Mouse (Mus musculus) kidney, postnatal 36 days (tissue): Measurements from ENCODE around the gene Stip1.
"Not testable (repeated sequence)": the region's sequence is repeated elsewhere in the genome, so short reads cannot be mapped to it uniquely, and the experiment has no call there.

Experiments used
- DNase-seq, 2 experiments: peaks; one replicate each; pipeline ENCODE4 v3.0.0; 2021 to 2022; ENCODE audit warnings: mixed read lengths in 2 of 2

Stip1 gene

GRCm38 (mm10) chr19:7013984-7014383, 25.8 kb downstream of the Stip1 start:
- DNase-seq: peak; percentile 16 to 24

- peak; percentile 20 to 35 for DNase-seq
These were observed 27.3 kb downstream of the Stip1 start for GRCm38 (mm10) chr19:7012426-7012825.

- no peak for DNase-seq
These were observed 32.7 kb downstream of the Stip1 start for GRCm38 (mm10) chr19:7006892-7007593.

GRCm38 (mm10) chr19:6999360-7000063, 40.3 kb downstream of the Stip1 start:
- DNase-seq: no peak

- DNase-seq: no peak
These were observed 42.0 kb downstream of the Stip1 start for GRCm38 (mm10) chr19:6997721-6998290.

- DNase-seq: peak; percentile 95 to 96
These were observed 43.8 kb downstream of the Stip1 start, which contains the start of the genes Nudt22 and Trpt1 for GRCm38 (mm10) chr19:6996006-6996405. Nudt22 (minus strand) TSS chr19:6996117. Trpt1 (plus strand) TSS chr19:6996131.

GRCm38 (mm10) chr19:6995255-6995991, 44.3 kb downstream of the Stip1 start:
- peak in 1 of 2 experiments; percentile 33 for DNase-seq

GRCm38 (mm10) chr19:6994489-6994888, 45.3 kb downstream of the Stip1 start:
- no peak for DNase-seq

GRCm38 (mm10) chr19:6994002-6994401, 45.8 kb downstream of the Stip1 start:
- no peak for DNase-seq

GRCm38 (mm10) chr19:6993011-6993770, 46.6 kb downstream of the Stip1 start:
- no peak for DNase-seq

- peak; percentile 98 to 99 for DNase-seq
These were observed 47.5 kb downstream of the Stip1 start, which contains the start of gene Dnajc4 for GRCm38 (mm10) chr19:6992011-6992858. Dnajc4 (minus strand) TSS chr19:6992572.

GRCm38 (mm10) chr19:6991166-6991565, 48.6 kb downstream of the Stip1 start:
- not testable (repeated sequence) for DNase-seq

GRCm38 (mm10) chr19:6990712-6991111, 49.1 kb downstream of the Stip1 start:
- DNase-seq: no peak

- no peak for DNase-seq
These were observed 50.5 kb downstream of the Stip1 start for GRCm38 (mm10) chr19:6989251-6989650.

- DNase-seq: no peak
These were observed 51.9 kb downstream of the Stip1 start for GRCm38 (mm10) chr19:6987904-6988285.

- DNase-seq: peak; percentile 69 to 87
These were observed 52.5 kb downstream of the Stip1 start, which contains the start of gene Vegfb for GRCm38 (mm10) chr19:6987061-6987903. Vegfb (minus strand) TSS chr19:6987651.

- DNase-seq: no peak
These were observed 53.6 kb downstream of the Stip1 start for GRCm38 (mm10) chr19:6985951-6986708.

GRCm38 (mm10) chr19:6985300-6985699, 54.5 kb downstream of the Stip1 start:
- DNase-seq: no peak

- DNase-seq: no peak
These were observed 56.1 kb downstream of the Stip1 start for GRCm38 (mm10) chr19:6983621-6984020.
